Mouse (Mus musculus) gastrocnemius, adult 8-10 months (tissue): ENCODE measurements around the gene Wdr38. TPM values are rescaled to one million over a fixed set of nuclear protein-coding genes. Genes with fewer than 3 reads are reported as not detected.
A peak's percentile ranks its signal among the peaks of the same experiment; 100 is the strongest.
"Not testable (repeated sequence)": the region's sequence is repeated elsewhere in the genome, so short reads cannot be mapped to it uniquely, and the experiment has no call there.

Source experiments
- DNase-seq, 2 experiments: peaks; one replicate each; pipeline ENCODE4 v3.0.0; 2022; ENCODE audit warnings: low spot score in 2 of 2
- total RNA-seq, 4 experiments: library from RNA; stranded (reverse); gene quantifications; 2 replicates each; pipeline ENCODE4 v1.2.4; 2022

Wdr38 gene
- total RNA-seq, 4 experiments from 2014 or later, result 0.21 TPM; not detected in 3

DNA sequence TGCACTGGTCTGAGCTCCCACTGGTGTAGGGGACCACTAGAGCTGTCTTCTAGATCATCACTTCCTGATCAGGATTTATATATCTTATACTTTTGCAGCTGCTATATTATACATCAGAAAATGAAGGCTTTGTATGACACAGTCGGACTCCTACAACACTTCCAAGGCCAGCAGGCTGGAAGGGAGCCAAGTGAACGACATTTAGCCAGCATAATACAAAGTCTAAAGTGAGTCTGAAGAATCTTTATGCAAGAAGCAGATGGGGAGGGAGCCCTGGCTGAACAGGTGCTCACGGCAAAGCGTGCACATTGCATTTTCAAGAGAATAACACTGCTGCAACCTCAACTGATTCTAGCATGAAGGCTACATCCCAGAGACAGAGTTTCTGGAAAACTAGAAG is 4.8 kb upstream of the Wdr38 start:
- no peak for DNase-seq

DNA sequence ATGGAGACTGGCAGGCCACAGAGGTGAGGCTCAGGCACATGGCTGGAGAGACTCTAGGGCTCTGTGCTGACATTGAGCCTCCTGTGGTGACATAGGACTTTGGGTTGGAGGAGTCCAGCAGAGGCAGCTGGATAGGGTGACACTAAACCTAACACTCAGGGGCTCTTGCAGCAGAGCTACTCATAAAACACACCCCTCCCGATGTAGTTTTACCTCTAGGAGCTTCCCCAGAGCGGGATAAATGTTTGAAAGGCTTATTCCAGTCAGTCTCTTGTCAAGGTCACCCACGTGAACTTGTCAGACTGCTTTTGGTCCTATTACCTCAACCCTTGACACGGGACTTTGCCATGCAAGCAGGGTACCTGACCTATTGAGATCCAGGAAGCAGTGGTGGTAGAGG is 2.1 kb downstream of the Wdr38 start:
- DNase-seq, result no peak

DNA sequence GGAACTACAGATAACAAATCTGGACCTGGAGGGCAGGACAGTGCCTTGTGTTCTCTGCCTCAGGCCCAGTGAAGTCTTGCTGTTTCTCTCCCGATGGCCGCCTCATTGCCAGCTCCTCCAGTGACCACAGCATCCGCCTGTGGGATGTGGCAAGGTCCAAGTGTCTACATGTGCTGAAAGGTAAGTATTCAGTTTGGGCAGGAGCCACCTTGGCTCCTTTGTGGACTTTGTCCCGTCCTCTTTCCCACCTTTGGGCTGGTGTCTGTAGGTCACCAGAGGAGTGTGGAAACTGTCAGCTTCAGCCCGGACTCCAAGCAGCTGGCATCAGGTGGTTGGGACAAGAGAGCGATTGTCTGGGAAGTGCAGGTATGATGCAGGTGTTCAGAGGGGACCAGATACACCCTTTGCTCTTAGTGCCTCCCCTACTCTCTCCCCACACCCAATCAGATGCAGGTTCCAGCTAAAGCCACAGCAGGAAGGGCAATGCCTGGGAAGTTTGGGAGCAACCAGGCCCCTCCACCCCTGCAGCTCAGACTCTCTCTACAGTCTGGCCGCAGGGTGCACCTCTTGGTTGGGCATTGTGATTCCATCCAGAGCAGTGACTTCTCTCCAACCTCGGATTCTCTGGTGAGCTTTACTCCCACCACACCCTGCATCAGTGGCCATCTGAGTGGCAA is 2.8 kb downstream of the Wdr38 start:
- no peak for DNase-seq

DNA sequence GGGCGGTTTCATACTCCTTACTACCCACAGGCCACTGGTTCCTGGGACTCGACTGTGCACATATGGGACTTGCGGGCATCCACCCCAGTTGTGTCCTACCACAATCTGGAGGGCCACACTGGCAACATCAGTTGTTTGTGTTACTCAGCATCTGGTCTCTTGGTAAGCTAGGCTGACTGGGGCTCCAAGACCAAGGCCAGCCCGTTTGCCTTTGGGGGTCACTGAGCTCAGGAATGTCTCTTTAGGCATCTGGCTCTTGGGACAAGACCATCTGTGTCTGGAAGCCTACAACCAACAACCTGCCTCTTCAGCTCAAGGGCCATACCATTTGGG is 3.3 kb downstream of the Wdr38 start:
- no peak for DNase-seq

DNA sequence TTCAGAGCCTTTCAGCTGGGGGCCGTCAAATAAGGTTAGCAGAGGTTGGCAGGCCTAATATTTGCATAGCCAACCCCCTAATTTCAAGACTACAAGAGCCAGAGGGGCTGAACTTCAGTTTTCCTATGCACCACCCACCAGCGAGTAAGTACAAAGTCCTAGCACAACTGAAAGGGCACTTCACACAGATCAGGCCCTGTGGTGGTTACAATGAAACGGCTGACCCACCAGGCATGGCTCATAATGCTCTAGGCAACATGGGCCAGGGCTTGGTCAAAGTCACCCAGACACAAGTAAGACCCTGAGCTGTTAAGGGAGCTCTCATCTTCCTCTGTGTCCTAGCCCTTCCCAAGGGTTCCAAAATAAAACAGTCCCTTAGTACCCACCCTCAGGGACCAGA is 4.6 kb downstream of the Wdr38 start:
- DNase-seq, result no peak

DNA sequence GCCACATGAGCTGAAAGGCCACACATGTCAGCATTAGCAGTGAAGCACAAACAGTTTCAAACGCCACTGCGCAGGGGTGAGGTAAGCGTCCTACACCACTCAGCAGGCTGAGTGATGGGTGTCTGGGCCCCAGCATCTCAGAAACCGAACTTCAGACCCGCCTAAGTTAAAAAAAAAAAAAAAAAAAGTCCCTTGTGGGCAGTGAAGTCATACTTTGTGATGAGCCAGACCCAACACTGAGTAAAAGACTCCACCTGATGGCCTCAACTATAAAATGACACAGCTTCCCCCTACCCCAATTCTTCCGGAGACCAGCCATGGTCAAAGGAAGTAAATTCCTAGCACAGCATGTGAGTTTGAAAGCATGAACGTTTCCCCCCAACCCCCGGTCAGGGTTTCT is 5.8 kb downstream of the Wdr38 start:
- no peak for DNase-seq

DNA sequence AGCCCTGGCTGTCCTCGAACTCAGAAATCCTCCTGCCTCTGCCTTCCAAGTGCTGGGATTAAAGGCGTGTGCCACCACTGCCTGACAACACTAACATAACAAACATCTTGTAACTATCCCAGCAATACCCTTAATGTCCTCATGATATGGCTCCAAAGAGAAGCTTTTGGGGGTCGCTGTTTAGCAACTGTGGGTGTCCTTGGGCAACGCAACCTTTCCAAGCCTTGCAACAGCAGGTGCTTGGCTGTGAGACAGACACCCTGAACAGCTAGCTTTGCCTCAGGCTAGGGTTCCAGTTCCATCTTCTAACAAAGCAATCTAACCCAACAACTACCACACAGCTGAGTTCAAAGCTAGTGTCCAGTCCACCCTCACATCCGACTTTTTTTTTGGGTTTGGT is 6.2 kb downstream of the Wdr38 start:
- DNase-seq, result no peak

DNA sequence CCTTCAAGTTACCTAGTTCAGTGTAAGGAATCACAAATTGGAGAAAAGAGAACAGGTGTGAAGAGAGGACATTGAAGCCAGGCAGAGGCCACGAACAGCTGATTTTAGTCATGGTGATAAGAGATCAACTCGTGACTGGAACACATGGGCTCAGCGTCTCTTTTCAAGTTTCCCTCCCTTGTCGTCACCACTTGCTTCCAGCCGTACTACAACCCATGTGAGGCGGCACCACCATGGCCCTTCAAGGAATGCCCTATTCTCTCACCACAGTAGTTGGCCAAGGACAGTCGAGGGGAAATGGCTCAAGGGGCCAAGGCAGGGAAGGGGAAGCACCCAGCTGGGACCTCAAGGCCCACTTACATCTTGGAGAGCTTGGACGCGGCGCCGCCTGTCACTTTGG is 7.1 kb downstream of the Wdr38 start:
- DNase-seq, result no peak

DNA sequence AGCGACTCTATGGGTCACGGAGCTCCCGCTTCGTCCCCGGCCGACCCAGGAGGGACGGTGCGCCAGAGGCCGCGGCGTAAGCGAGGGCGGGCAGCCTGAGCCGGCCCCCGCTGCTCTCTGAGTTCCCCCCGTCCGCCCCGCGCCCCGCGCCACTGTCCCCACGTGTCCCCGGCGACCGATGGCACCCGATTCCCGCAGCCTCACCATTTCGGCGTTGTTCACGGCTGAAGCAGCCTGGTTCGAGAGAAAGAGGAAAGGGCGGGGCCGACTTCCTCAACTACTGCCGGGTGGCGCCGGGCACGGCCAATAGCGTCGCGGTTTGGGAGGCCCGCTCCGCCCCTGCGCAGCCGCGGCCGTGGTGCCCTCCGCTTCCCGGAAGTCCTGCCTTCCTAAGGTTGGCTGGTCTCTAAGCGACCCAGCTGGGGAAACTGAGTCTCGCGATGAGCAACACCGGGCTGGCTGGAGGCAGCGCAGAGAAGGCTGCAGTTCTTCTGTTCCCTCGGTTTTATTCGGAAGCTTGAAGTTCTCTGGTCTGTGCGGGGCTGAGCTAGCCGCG is 7.7 kb downstream of the Wdr38 start, which contains the start of gene Arpc5l:
Gene Arpc5l, plus strand, starts transcription at position 469 of the 556 bp plus-strand sequence.
- DNase-seq, result peak; percentile 77 to 85

DNA sequence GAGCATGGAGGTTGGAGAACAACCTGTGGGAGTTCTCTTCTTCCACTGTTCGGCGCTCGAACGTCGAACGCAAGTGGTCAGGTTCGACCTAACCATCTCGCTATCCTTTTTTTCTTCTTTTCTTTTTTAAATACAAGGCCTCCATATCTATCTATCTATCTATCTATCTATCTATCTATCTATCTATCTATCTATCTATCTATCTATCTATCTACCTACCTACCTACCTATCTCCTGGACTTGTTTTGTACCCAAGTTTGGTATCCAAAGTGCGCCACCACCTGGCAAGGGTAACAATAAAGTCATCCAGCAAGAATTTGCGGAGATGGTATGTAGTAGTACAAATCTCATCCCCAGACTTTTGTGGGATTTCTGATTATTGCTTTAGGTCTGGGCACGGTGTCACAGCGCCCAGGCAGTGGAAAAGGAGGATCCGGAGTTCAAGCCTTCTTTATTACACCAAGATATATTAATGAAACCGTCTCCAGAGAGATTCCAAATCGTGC is 8.4 kb downstream of the Wdr38 start, which contains the start of gene Rpl35:
Gene Rpl35, minus strand, starts transcription at position 51 of the 506 bp plus-strand sequence.
- no peak for DNase-seq

DNA sequence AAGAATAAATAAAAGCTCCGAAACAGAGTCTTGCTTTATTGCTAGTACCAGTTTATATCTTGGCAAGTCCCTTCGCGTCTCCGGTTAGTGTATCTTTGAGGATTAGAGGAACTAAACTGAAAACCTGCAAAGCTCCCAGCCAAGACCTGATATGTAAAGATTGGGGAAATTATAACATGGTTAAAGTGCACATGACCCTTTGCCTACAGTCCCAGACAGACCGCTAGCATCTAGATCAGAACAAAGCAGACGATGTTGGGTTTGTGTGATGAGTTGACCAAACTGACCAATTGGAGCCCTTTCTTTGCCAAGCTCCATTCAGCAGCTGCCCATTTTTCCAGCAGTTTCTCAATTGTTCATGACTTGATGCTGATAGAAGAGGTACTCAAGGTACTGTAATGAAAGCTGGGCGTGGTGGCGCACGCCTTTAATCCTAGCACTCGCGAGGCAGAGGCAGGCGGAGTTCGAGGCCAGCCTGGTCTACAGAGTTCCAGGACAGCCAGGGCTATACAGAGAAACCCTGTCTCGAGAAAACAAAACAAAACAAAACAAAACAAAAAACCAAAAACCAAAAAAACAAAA is 9.0 kb downstream of the Wdr38 start:
- no peak for DNase-seq

DNA sequence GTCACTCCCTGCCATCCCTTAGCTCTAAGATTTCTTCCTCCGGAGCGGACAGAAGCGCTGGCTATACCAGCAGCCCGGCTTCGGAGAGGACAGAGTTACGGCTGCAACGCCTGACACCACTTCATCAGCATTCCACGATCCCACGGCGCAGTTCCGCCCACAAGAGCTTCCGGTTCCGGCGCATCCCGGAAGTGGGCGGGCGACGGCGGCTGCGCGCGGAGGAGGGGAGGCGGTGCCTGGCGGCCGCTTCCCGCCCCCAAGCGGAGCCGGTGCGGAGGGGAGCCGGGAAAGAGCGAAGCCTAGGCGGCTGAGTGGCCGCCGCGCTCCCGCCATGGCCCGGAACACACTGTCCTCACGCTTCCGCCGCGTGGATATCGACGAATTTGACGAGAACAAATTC is 10.6 kb downstream of the Wdr38 start:
- DNase-seq, result peak; percentile 87 to 90

DNA sequence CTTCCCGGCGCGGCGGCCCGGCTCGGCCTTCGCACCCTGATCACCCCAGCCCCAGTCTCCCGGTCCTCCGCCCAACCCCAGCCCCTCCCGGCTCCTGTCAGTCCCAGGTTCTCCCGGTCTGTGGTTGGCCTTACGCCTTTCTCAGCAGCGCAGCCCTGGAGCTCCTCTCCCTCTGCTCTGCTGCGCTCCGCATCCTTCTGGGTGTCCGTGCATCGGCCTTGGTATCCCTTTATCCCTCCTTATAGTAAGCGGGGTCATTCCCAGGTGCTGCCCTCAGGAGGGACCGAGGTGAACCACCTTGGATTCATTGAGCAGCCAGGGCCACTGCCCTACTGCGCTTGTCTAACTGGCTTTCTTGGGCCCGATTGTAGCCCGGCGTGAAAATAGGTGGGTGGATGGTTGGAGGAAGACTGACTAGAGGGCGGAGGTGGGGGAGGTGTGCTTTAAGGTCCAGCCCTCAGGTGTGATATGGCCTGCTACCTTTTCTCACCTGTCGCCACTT is 11.1 kb downstream of the Wdr38 start:
- DNase-seq, result no peak

DNA sequence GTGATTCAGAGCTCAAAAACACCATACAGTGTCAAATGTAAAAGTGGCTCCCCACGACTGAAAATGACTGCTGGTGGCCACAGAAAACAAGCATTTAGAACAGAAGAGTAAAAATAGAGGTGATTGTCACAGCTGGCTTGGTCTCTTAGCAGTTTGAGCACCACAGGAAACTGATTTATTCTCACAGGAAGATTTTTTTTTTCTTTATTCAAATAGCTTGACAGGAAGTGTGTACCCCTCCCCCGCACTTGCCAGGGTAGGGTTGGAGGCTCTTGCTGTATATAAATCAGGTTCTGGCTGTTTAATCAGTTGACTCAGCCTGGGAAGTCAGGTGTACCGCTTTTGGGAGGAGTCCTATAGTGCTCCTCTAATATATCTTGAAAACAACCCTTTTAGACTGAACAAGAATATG is 11.7 kb downstream of the Wdr38 start:
- no peak for DNase-seq

DNA sequence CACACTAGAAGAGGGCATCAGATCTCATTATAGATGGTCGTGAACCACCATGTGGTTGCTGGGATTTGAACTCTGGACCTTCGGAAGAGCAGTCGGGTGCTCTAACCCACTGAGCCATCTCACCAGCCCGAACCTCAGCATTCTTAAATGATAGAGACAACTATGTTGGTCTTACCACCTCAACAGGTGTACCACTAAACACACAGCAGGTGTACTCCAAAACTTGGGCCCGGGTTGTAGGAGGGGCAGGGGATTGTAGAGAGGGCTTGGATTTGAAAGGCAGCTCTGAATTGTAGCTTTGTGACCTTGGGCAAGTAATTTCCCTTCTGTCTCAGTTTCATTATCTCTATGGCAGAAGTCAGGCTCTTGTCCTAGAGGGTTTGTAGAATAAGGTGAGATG is 12.9 kb downstream of the Wdr38 start:
- not testable (repeated sequence) for DNase-seq

DNA sequence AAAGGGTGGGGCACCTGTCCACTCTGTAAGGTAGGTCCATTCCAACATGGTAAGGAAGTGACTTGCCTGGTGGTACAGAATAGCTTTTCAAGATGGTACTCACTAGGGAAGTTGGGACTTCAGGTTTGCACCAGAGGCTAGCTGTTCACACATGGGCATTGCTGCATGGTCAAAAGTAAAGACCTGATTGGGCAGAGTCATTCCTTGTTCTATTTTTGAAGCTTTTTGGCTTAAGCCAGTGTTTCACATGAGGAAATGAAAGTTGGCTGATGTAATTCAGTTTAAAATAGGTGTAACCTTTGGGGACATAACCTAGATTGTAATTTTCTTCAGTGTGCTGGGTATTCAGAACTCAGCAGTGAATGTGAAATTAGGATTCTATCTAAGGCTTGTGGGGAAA is 14.0 kb downstream of the Wdr38 start:
- DNase-seq, result no peak

DNA sequence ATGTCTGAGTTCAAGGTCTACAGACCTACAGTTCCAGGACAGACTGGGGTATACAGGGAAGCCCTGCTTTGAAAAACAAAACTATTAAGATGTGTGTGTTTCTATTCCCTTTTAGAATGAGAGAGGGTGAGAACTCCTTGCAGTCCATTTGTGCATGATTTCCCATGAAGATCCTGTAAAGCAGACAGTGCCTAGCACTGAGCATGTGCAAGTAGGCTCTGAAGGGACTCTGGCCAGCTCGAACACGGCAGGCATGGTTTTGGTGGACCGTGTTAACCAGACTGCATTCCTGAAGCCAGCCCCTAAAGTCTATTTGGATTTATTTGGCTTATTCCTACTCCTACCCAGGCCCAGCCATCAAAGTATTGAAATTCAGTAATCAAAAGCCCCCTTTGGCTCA is 14.7 kb downstream of the Wdr38 start:
- DNase-seq, result no peak

DNA sequence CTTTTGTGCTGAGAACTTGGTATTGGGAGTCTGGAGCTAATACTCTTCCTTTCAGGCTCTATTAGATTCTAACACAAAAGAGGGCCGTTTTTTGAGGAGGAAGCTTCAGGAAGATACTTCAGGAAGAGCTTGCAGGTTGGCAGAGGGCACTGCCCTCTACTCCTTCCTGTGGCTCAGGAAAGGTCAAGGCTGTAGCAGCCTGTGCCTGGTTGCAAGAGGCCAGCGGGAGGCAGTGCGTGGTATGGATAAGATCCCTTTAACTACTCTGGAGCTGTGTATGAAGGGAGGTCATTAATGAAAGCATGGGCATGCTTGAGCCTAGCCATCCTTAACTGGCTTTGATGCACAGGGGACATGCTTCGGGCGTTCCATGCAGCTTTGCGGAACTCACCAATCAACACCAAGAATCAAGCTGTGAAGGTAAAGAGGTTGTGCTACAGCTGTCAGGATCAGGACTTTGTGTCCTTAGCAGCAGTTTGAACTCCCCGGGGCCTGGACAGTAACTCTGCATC is 15.5 kb downstream of the Wdr38 start:
- no peak for DNase-seq

DNA sequence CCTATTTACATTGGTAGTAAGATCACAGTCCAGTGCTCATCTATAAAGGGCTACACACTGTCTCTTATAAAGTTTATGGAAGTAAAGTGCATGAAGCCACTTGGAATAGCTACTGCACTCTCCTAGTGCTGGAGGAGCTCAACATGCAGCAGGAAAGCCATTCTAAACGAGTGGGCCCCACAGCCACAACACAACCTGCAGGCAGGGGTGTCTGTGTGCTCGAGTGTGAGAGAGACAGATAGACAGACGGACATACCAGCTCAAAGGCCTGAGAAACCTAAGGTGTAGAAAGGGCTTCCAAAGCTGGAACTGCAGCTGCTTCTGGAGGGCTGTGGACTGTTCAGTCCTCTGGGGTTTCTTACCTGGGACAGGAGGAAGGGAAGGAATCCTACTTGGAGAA is 19.3 kb downstream of the Wdr38 start:
- DNase-seq, result no peak

DNA sequence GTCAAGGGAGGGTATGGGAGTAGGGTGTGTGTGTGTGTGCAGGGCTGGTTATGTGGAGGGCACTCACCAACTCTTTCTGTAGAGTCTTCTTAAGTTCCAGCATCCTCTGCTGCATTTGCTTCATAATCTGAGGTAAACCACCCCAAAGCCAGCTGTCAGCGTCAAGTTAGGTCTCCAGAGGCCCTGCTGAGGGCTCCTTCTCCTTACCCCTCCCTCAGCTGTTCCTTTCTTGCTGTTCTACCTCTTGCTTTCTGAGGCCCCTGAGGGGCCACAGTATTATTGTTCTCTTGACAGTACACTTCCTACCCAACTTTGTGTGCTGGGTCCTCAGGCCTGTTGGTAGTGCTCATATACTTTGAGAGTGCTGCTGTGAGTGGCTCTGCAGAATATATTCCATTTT is 22.7 kb downstream of the Wdr38 start:
- no peak for DNase-seq

DNA sequence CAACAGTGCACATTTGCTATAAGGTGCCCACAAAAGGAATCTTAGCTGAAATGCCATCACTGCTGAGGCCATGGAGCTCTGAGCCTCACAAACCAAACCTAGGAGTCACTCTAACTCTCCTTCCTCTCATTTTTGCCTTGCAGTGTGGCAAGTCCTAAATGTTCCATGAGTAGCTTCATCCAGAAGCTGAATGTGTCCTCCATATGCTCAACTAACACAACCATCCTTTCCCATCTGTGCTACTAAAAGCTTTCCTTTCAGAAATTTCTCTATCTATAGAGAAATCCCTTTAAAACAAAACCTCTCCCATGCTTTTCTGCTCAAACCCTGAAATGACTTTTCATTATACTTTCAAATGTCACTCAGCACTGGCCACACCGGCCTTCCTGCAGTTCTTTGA is 34.3 kb downstream of the Wdr38 start:
- no peak for DNase-seq

DNA sequence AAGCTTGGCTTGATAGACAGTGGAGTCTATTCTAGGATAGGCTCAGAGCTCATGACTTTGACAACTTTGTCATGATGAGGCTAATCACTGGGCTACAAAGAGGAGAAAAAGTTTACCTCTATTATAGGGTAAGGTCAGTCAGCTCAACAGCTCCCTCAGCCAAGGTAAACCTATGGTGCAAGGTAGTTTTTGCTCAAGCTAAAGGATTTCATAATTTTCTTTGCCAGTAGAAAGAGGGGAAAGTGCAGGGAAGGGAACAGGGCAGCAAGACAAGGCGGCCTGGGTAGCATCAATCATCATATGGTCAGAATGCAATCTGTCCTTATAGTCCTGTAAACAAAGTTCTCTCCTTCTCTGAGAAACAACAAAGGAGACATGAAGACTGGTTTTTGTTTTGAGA is 42.9 kb downstream of the Wdr38 start:
- DNase-seq, result no peak

DNA sequence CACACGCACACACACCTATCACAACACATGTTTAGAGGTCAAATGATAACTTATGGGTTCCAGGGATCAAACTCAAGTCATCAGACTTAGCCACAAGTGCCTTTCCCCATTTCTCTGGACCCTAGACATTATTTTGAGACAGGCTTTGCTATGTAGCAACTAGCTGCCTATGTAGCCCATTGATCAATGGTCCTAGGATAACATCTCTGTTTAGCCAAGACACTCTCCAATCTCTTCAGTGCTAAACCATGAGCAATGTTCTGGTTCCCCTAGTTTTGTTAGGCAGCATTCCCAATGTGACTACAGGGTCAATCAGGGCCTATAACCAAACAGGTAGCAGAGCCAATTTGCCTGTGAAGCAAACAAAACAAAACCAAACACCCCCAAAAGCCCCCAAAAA is 51.2 kb downstream of the Wdr38 start:
- DNase-seq, result no peak
